Mouse (Mus musculus): ENCODE data around the gene Gdpgp1. TPM values are rescaled to one million over a fixed set of nuclear protein-coding genes. Genes with fewer than 3 reads are reported as not detected.

Gdpgp1 gene
- polyA plus RNA-seq, 1 experiment from 2014 or later, result 1.6 TPM

- Histone ChIP-seq H3K4me1 (ENCODE audit: insufficient read depth) (peaks cover 6% of the 10 kb centered on the region), H3K4me3 (ENCODE audit: low read depth, low read length) (no peak overlapping the region), H3K9ac (replicated peaks) (no peak overlapping the region), H3K9me3 (ENCODE audit: low read length) (no peaks in the 10 kb centered on the region), H3K27me3 (ENCODE audit: insufficient read depth, low read length) (no peaks in the 10 kb centered on the region), H3K4me2 (ENCODE audit: low read depth, low read length) (no peak overlapping the region), H3K27ac (ENCODE audit: low read depth) (no peak overlapping the region), H3K36me3 (replicated peaks; ENCODE audit: insufficient read depth, low read length) (peaks cover 69% of the 10 kb centered on the region)
- TF ChIP-seq CTCF (IDR thresholded peaks at IDR 0.05; ENCODE audit: low read depth), result peak; percentile 51
- no peak for TF ChIP-seq EP300 (IDR thresholded peaks at IDR 0.05; ENCODE audit: low read depth)
- 75% methylated on average over 2 of the region's 2 CpGs for WGBS (ENCODE audit: insufficient replicate concordance)
- DNase-seq, result no peak
- no peak for ATAC-seq
Measured at GRCm38 (mm10) chr7:80280998-80281397, 48.3 kb downstream of the Gdpgp1 start.

- ATAC-seq (no peak), DNase-seq (no peak)
- Histone ChIP-seq H3K27ac (ENCODE audit: low read depth) (no peak overlapping the region), H3K4me2 (ENCODE audit: low read depth, low read length) (no peak overlapping the region), H3K9ac (replicated peaks) (no peak overlapping the region), H3K27me3 (ENCODE audit: insufficient read depth, low read length) (no peaks in the 10 kb centered on the region), H3K4me3 (ENCODE audit: low read depth, low read length) (no peak overlapping the region), H3K36me3 (replicated peaks; ENCODE audit: insufficient read depth, low read length) (peaks cover 68% of the 10 kb centered on the region), H3K4me1 (ENCODE audit: insufficient read depth) (peaks cover 6% of the 10 kb centered on the region), H3K9me3 (ENCODE audit: low read length) (no peaks in the 10 kb centered on the region)
- 82% methylated on average over 3 of the region's 3 CpGs for WGBS (ENCODE audit: insufficient replicate concordance)
- TF ChIP-seq CTCF (IDR thresholded peaks at IDR 0.05; ENCODE audit: low read depth) (no peak), EP300 (IDR thresholded peaks at IDR 0.05; ENCODE audit: low read depth) (no peak)
Measured at GRCm38 (mm10) chr7:80281646-80282045, 49.0 kb downstream of the Gdpgp1 start.

- 0 out of 2 replicates have a peak overlapping the region, but pooled peaks have one; percentile 41 for H3K9ac ChIP-seq (replicated peaks)
Measured at GRCm38 (mm10) chr7:80283226-80283918, 50.7 kb downstream of the Gdpgp1 start.

GRCm38 (mm10) chr7:80284391-80284790 is 51.7 kb downstream of the Gdpgp1 start:
- ATAC-seq (no peak), DNase-seq (no peak)
- no peak overlapping the region for H3K4me2 ChIP-seq (ENCODE audit: low read depth, low read length)

More at GRCm38 (mm10) chr7:80283226-80283918, 50.7 kb downstream of the Gdpgp1 start:
- Histone ChIP-seq H3K4me1 (ENCODE audit: insufficient read depth) (peaks cover 6% of the 10 kb centered on the region), H3K27ac (ENCODE audit: low read depth) (0 out of 2 replicates have a peak overlapping the region, but pooled peaks have one; percentile 11), H3K9me3 (ENCODE audit: low read length) (no peaks in the 10 kb centered on the region), H3K27me3 (ENCODE audit: insufficient read depth, low read length) (no peaks in the 10 kb centered on the region), H3K4me2 (ENCODE audit: low read depth, low read length) (no peak overlapping the region), H3K36me3 (replicated peaks; ENCODE audit: insufficient read depth, low read length) (peaks cover 69% of the 10 kb centered on the region), H3K4me3 (ENCODE audit: low read depth, low read length) (no peak overlapping the region)
- no peak for TF ChIP-seq CTCF (IDR thresholded peaks at IDR 0.05; ENCODE audit: low read depth)
- TF ChIP-seq EP300 (IDR thresholded peaks at IDR 0.05; ENCODE audit: low read depth), result peak; percentile 33; the same call in 1 of the 2 replicates
- ATAC-seq (peak; percentile 87), DNase-seq (no peak)
- 54% methylated on average over 3 of the region's 3 CpGs for WGBS (ENCODE audit: insufficient replicate concordance)

GRCm38 (mm10) chr7:80285725-80286124 is 53.1 kb downstream of the Gdpgp1 start:
- H3K27ac ChIP-seq (ENCODE audit: low read depth), result no peak overlapping the region
- ATAC-seq, result no peak
- H3K27me3 ChIP-seq (ENCODE audit: insufficient read depth, low read length), result no peaks in the 10 kb centered on the region
- WGBS (ENCODE audit: insufficient replicate concordance), result 92% methylated on average over 6 of the region's 6 CpGs
- DNase-seq, result no peak
- H3K9me3 ChIP-seq (ENCODE audit: low read length), result no peaks in the 10 kb centered on the region
- TF ChIP-seq EP300 (IDR thresholded peaks at IDR 0.05; ENCODE audit: low read depth) (no peak), CTCF (IDR thresholded peaks at IDR 0.05; ENCODE audit: low read depth) (no peak)
- H3K9ac ChIP-seq (replicated peaks), result no peak overlapping the region
- H3K4me1 ChIP-seq (ENCODE audit: insufficient read depth), result peaks cover 6% of the 10 kb centered on the region
- peaks cover 60% of the 10 kb centered on the region for H3K36me3 ChIP-seq (replicated peaks; ENCODE audit: insufficient read depth, low read length)
- H3K4me3 ChIP-seq (ENCODE audit: low read depth, low read length), result no peak overlapping the region
- no peak overlapping the region for H3K4me2 ChIP-seq (ENCODE audit: low read depth, low read length)

More at GRCm38 (mm10) chr7:80284391-80284790, 51.7 kb downstream of the Gdpgp1 start:
- Histone ChIP-seq H3K27ac (ENCODE audit: low read depth) (no peak overlapping the region), H3K27me3 (ENCODE audit: insufficient read depth, low read length) (no peaks in the 10 kb centered on the region), H3K4me1 (ENCODE audit: insufficient read depth) (peaks cover 6% of the 10 kb centered on the region), H3K9ac (replicated peaks) (no peak overlapping the region), H3K4me3 (ENCODE audit: low read depth, low read length) (no peak overlapping the region), H3K9me3 (ENCODE audit: low read length) (no peaks in the 10 kb centered on the region), H3K36me3 (replicated peaks; ENCODE audit: insufficient read depth, low read length) (peaks cover 61% of the 10 kb centered on the region)
- TF ChIP-seq EP300 (IDR thresholded peaks at IDR 0.05; ENCODE audit: low read depth) (no peak), CTCF (IDR thresholded peaks at IDR 0.05; ENCODE audit: low read depth) (no peak)
- WGBS (ENCODE audit: insufficient replicate concordance), result 84% methylated on average over 5 of the region's 5 CpGs

GRCm38 (mm10) chr7:80287736-80288135 is 55.1 kb downstream of the Gdpgp1 start:
- Histone ChIP-seq H3K27ac (ENCODE audit: low read depth) (no peak overlapping the region), H3K9me3 (ENCODE audit: low read length) (no peaks in the 10 kb centered on the region), H3K4me2 (ENCODE audit: low read depth, low read length) (no peak overlapping the region), H3K27me3 (ENCODE audit: insufficient read depth, low read length) (no peaks in the 10 kb centered on the region), H3K4me3 (ENCODE audit: low read depth, low read length) (no peak overlapping the region), H3K4me1 (ENCODE audit: insufficient read depth) (peaks cover 6% of the 10 kb centered on the region), H3K9ac (replicated peaks) (no peak overlapping the region), H3K36me3 (replicated peaks; ENCODE audit: insufficient read depth, low read length) (peaks cover 57% of the 10 kb centered on the region)
- DNase-seq (no peak), ATAC-seq (no peak)
- WGBS (ENCODE audit: insufficient replicate concordance), result 78% methylated on average over 10 of the region's 10 CpGs
- TF ChIP-seq EP300 (IDR thresholded peaks at IDR 0.05; ENCODE audit: low read depth), result no peak

Other genes starting within 250 kb of the Gdpgp1 start
- 5.9 and 6.4 TPM in 2 replicates for gene Zfp710, start 208.1 kb upstream of the Gdpgp1 start, polyA plus RNA-seq (2015; fragmentation: Nextera tagmentation; extraction: Ambion mirVana)
- 183 and 184 TPM in 2 replicates for gene Idh2, start 117.5 kb upstream of the Gdpgp1 start, polyA plus RNA-seq (2015; fragmentation: Nextera tagmentation; extraction: Ambion mirVana)
- 11.7 and 13.5 TPM in 2 replicates for gene Sema4b, start 46.0 kb upstream of the Gdpgp1 start, polyA plus RNA-seq (2015; fragmentation: Nextera tagmentation; extraction: Ambion mirVana)
- gene Cib1, start 52 bp upstream of the Gdpgp1 start, polyA plus RNA-seq (2015; fragmentation: Nextera tagmentation; extraction: Ambion mirVana), result 79.4 and 89.2 TPM in 2 replicates
- gene Ttll13, start 13.5 kb downstream of the Gdpgp1 start, polyA plus RNA-seq (2015; fragmentation: Nextera tagmentation; extraction: Ambion mirVana), result 0.43 TPM in 2 replicates
- 20.9 and 23.1 TPM in 2 replicates for gene Ngrn, start 28.4 kb downstream of the Gdpgp1 start, polyA plus RNA-seq (2015; fragmentation: Nextera tagmentation; extraction: Ambion mirVana)
- gene Vps33b, start 36.8 kb downstream of the Gdpgp1 start, polyA plus RNA-seq (2015; fragmentation: Nextera tagmentation; extraction: Ambion mirVana), result 2.5 and 2.9 TPM in 2 replicates
- 48.3 and 57.6 TPM in 2 replicates for gene Prc1, start 61.6 kb downstream of the Gdpgp1 start, polyA plus RNA-seq (2015; fragmentation: Nextera tagmentation; extraction: Ambion mirVana)
- gene Rccd1, start 91.6 kb downstream of the Gdpgp1 start, polyA plus RNA-seq (2015; fragmentation: Nextera tagmentation; extraction: Ambion mirVana), result 1.2 and 1.6 TPM in 2 replicates
- gene Unc45a, start 108.1 kb downstream of the Gdpgp1 start, polyA plus RNA-seq (2015; fragmentation: Nextera tagmentation; extraction: Ambion mirVana), result 4.9 and 7.2 TPM in 2 replicates
- gene Hddc3, start 110.2 kb downstream of the Gdpgp1 start, polyA plus RNA-seq (2015; fragmentation: Nextera tagmentation; extraction: Ambion mirVana), result 3.1 TPM in 2 replicates
- gene Man2a2, start 138.5 kb downstream of the Gdpgp1 start, polyA plus RNA-seq (2015; fragmentation: Nextera tagmentation; extraction: Ambion mirVana), result 2.1 and 2.2 TPM in 2 replicates
- 16.3 and 16.8 TPM in 2 replicates for gene Fes, start 155.1 kb downstream of the Gdpgp1 start, polyA plus RNA-seq (2015; fragmentation: Nextera tagmentation; extraction: Ambion mirVana)
- 17.7 and 18.0 TPM in 2 replicates for gene Furin, start 172.6 kb downstream of the Gdpgp1 start, polyA plus RNA-seq (2015; fragmentation: Nextera tagmentation; extraction: Ambion mirVana)

All from liver, postnatal 0 days (tissue).